Mouse (Mus musculus): ENCODE measurements around the gene Lbhd2.

- no peak for TF ChIP-seq GATA1 (IDR thresholded peaks at IDR 0.05; ENCODE audit: low read length)
- TF ChIP-seq TAL1 (IDR thresholded peaks at IDR 0.05; ENCODE audit: low read length): no peak
Observed at GRCm38 (mm10) chr12:111387146-111387545, 19.5 kb upstream of the Lbhd2 start.
